ENCODE assay signal across 13 mouse cellular contexts in genomic region chr8:20652976-20653375, GRCm38 (mm10). TPM values are rescaled to one million over a fixed set of nuclear protein-coding genes. Genes with fewer than 3 reads are reported as not detected.
A peak's percentile ranks its signal among the peaks of the same experiment; 100 is the strongest.
DNase-seq lines count a peak whose midpoint lies in the region; TF ChIP-seq lines count a peak whose summit lies in the region.
"Not testable (repeated sequence)": the region's sequence is repeated elsewhere in the genome, so short reads cannot be mapped to it uniquely, and the experiment has no call there.
"Had no signal": no experiment of that assay in that cellular context is flagged by ENCODE, and none has a peak within 500 bp of the region (broad histone marks: within the 10 kb centered on the region; RNA-seq: fewer than 3 reads in every experiment).

No protein-coding gene starts in this region.

- intact Hi-C loops in heart, adult 2 months (cut with DNase I) = not testable (repeated sequence)

- TF ChIP-seq CTCF in heart, adult 2 months (IDR thresholded peaks at IDR 0.05); thymus, adult 2 months (IDR thresholded peaks at IDR 0.05; ENCODE audit: borderline replicate concordance, control insufficient read depth, extremely low read depth, insufficient read depth, low read length, poor library complexity): not testable (repeated sequence)

- H3K79me2 ChIP-seq in heart, adult 2 months (replicated peaks; ENCODE audit: control insufficient read depth, insufficient read depth, low read length) = not testable (repeated sequence)

- H3K27ac ChIP-seq in heart, adult 2 months; thymus, adult 2 months (ENCODE audit: control insufficient read depth, insufficient read depth, low read length): not testable (repeated sequence)

- not testable (repeated sequence) for TF ChIP-seq EP300 in heart, adult 2 months (IDR thresholded peaks at IDR 0.05; ENCODE audit: insufficient read depth, low read depth, low read length)

- H3K4me1 ChIP-seq in heart, adult 2 months (ENCODE audit: control insufficient read depth, insufficient read depth, low read length); thymus, adult 2 months (replicated peaks; ENCODE audit: control insufficient read depth, insufficient read depth, low read length): not testable (repeated sequence)

- H3K9ac ChIP-seq in heart, adult 2 months (ENCODE audit: low read depth, low read length) = not testable (repeated sequence)

- not testable (repeated sequence) for H3K27me3 ChIP-seq in heart, adult 2 months (ENCODE audit: control insufficient read depth, insufficient read depth, low read length); thymus, adult 2 months (ENCODE audit: control insufficient read depth, insufficient read depth, low read length)

- TF ChIP-seq POLR2A in heart, adult 2 months (IDR thresholded peaks at IDR 0.05; ENCODE audit: insufficient read depth, low read depth, low read length); thymus, adult 2 months (IDR thresholded peaks at IDR 0.05; ENCODE audit: control insufficient read depth, extremely low read depth, insufficient read depth, low read length, poor library complexity): not testable (repeated sequence)

- H3K36me3 ChIP-seq in heart, adult 2 months (ENCODE audit: control insufficient read depth, insufficient read depth, low read length); thymus, adult 2 months (ENCODE audit: control insufficient read depth, insufficient read depth, low read length): not testable (repeated sequence)

- DNase-seq in adrenal gland, postnatal 14 days = peak; percentile 12
- DNase-seq in gastrocnemius, adult 18-20 months (ENCODE audit: low spot score) = peak; percentile 37
- DNase-seq in heart, adult 2 months = peak; percentile 11 to 45
- DNase-seq in kidney, postnatal 25 days = peak; percentile 2 to 46
- peak; percentile 18 for DNase-seq in lung, postnatal 10 days
- peak; percentile 2 for DNase-seq in right cerebral cortex, postnatal 14 days
- DNase-seq in thymus, adult 2 months = peak; percentile 29
- peak; percentile 3 to 10 for DNase-seq in urinary bladder, postnatal 36 days (ENCODE audit: low spot score in 2 of 2)

- not testable (repeated sequence) for H3K4me3 ChIP-seq in heart, adult 2 months; thymus, adult 2 months (ENCODE audit: control insufficient read depth, insufficient read depth, low read length)

RNA-seq across cellular contexts. Expression of gene Gm21119, which starts 38.3 kb away (rescaled TPM):
- total RNA-seq in adrenal gland, postnatal 14 days (2021) = 0.37 TPM in 1 of 2 replicates, not detected in the other
- under 1 TPM; 0.11 to 0.69 TPM for total RNA-seq in gastrocnemius, adult 18-20 months (2021)
- under 1 TPM; 0.39 to 0.50 TPM for total RNA-seq in heart, adult 2 months (2021)
- polyA plus RNA-seq in heart, adult 2 months (2012; rRNA removed) = 0.53 TPM in 1 of 2 replicates, not detected in the other
- polyA plus RNA-seq in thymus, adult 2 months (2012; rRNA removed) = 0.04 TPM in 1 of 2 replicates, not detected in the other
- total RNA-seq: megakaryocyte, adult 5-6 weeks had no signal
- polyA plus RNA-seq: CD4-positive, CD25-positive, alpha-beta regulatory T cell, adult 4 months; limb, embryonic 14.5 days; liver, postnatal 0 days; neural tube, embryonic 11.5 days had no signal
